Mouse (Mus musculus): ENCODE measurements at regions not wholly inside any gene's neighbourhood (a gene's known extent, or its start where the extent isn't known, plus 50 kb on each side); places are given as distances from the start of the nearest gene placed in this dataset.

GRCm38 (mm10) chr11:114194055-114194706, 127.3 kb upstream of the Sdk2 start:
- H3K36me3 ChIP-seq = no peaks in the 10 kb centered on the region
- H3K4me2 ChIP-seq = no peak overlapping the region
- no peak overlapping the region for H3K4me3 ChIP-seq
- 54% methylated on average over 16 of the region's 16 CpGs for WGBS
- no peak for ATAC-seq (ENCODE audit: borderline replicate concordance, extremely low read depth, low FRiP score, low TSS enrichment)
- H3K4me1 ChIP-seq = peaks cover 12% of the 10 kb centered on the region
- H3K27ac ChIP-seq = no peak overlapping the region
- no peaks in the 10 kb centered on the region for H3K27me3 ChIP-seq
- no peak overlapping the region for H3K9ac ChIP-seq
- H3K9me3 ChIP-seq = 0 out of 2 replicates have a peak, but pooled peaks cover 5% of the 10 kb centered on the region

DNA sequence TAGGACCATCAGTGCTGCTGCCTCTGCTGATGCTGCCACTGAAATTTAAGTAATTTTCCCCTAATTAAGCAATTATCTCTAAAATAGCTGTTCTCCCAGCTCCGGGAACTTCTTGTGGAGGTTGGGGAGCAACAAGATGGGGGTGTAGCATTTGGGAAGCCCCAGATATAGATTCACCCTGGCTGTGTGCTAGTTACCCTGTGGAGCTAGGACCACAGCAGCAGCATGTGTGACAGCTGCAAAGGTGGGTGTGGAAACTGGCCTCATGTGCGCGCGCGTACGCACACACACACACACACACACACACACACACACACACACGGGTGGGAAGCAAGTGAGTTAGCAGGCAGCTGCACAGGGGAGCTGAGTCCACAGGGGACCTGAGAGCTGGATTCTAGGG, 126.2 kb upstream of the Sdk2 start:
- no peaks in the 10 kb centered on the region for H3K27me3 ChIP-seq
- no peak overlapping the region for H3K4me2 ChIP-seq
- H3K27ac ChIP-seq = no peak overlapping the region
- ATAC-seq (ENCODE audit: borderline replicate concordance, extremely low read depth, low FRiP score, low TSS enrichment) = no peak
- WGBS = 87% methylated on average over 7 of the region's 7 CpGs
- H3K36me3 ChIP-seq = no peaks in the 10 kb centered on the region
- 0 out of 2 replicates have a peak, but pooled peaks cover 5% of the 10 kb centered on the region for H3K9me3 ChIP-seq
- H3K9ac ChIP-seq = no peak overlapping the region
- H3K4me1 ChIP-seq = peaks cover 3% of the 10 kb centered on the region; the same call in 1 of the 2 replicates
- no peak overlapping the region for H3K4me3 ChIP-seq

GRCm38 (mm10) chr11:114191661-114192060, 124.8 kb upstream of the Sdk2 start:
- WGBS = 49% methylated on average over 5 of the region's 5 CpGs
- H3K36me3 ChIP-seq = no peaks in the 10 kb centered on the region
- H3K4me3 ChIP-seq = no peak overlapping the region
- no peak overlapping the region for H3K4me2 ChIP-seq
- no peak overlapping the region for H3K9ac ChIP-seq
- H3K27ac ChIP-seq = no peak overlapping the region
- no peak for ATAC-seq (ENCODE audit: borderline replicate concordance, extremely low read depth, low FRiP score, low TSS enrichment)
- H3K4me1 ChIP-seq = no peaks in the 10 kb centered on the region
- 0 out of 2 replicates have a peak, but pooled peaks cover 5% of the 10 kb centered on the region for H3K9me3 ChIP-seq
- no peaks in the 10 kb centered on the region for H3K27me3 ChIP-seq

DNA sequence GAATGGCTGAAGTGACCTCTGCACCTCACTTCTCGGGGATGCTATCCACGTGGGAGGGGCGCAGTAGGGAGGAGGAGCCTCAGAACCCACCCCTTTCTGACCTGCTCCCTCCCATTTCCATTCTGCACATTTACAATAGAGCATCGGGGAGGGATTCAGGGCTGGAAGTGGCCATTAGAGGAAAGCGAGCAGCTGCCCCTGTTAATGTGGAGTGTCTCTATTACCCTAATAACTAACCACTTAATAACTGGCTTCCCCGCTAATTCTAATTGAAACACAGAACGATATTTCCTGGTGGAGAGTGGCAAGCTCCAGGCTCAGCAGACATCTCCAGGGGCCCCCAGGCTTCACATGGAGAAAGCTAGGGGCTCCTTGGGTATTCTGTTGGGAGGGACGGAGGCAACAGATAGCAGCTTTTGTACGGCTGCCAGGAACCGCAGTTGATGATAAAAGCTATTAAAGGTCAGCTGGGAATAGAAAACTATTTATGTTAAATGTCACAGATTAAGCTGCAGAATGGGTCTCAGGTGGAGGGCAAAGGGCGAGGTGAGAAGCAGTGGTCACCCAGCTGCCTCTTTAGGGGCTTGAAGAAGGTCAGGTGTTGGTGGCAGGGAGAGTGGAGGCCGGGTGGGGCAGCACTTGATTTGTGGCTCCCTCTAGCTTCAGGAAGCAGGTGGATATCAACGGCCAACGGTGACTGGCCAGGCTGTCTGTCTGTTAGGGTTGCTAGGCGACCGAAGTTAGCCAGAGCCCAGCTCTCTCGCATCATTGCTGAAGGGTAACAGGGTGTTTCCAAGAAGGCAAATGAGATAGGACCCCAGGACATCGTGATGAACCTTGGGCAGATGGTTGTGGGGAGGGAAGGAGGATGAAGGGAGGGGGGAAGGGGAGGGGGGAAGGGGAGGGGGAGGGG, 118.4 kb upstream of the Sdk2 start:
- WGBS = 34% methylated on average over 18 of the region's 18 CpGs
- Histone ChIP-seq H3K9me3 (no peaks in the 10 kb centered on the region), H3K4me2 (no peak overlapping the region)

DNA sequence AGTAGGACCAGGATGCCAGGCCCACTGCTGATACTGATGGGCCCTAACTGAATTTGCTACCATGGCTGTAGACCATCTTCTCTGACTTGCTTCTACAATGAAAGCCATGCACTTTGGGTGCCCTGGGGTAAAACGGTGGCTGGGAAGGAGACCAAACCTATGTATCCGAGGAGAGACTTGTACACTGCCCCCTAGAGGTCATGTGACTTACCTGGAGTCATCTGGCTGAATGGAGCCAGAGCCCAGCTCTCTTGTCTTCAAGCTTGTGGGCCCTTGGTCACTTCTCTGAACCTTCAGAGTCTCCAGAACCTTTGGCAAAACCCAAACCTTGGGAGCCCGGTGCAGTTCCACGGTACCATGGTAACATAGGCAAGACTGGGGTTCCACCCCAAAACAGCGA, 117.6 kb upstream of the Sdk2 start:
- H3K27me3 ChIP-seq = peaks cover 7% of the 10 kb centered on the region; the same call in 1 of the 2 replicates

More for the DNA sequence above, 118.4 kb upstream of the Sdk2 start:
- no peak for ATAC-seq (ENCODE audit: borderline replicate concordance, extremely low read depth, low FRiP score, low TSS enrichment)
- Histone ChIP-seq H3K9ac (no peak overlapping the region), H3K4me1 (no peaks in the 10 kb centered on the region), H3K27me3 (peaks cover 7% of the 10 kb centered on the region; the same call in 1 of the 2 replicates), H3K4me3 (no peak overlapping the region), H3K36me3 (no peaks in the 10 kb centered on the region), H3K27ac (no peak overlapping the region)

GRCm38 (mm10) chr11:114183231-114183630, 116.4 kb upstream of the Sdk2 start:
- WGBS = 73% methylated on average over 10 of the region's 10 CpGs
- no peak overlapping the region for H3K9ac ChIP-seq
- no peak for ATAC-seq (ENCODE audit: borderline replicate concordance, extremely low read depth, low FRiP score, low TSS enrichment)
- H3K36me3 ChIP-seq = no peaks in the 10 kb centered on the region
- H3K4me3 ChIP-seq = no peak overlapping the region
- H3K9me3 ChIP-seq = no peaks in the 10 kb centered on the region
- H3K4me2 ChIP-seq = no peak overlapping the region
- H3K27ac ChIP-seq = no peak overlapping the region
- H3K4me1 ChIP-seq = no peaks in the 10 kb centered on the region
- peaks cover 7% of the 10 kb centered on the region; the same call in 1 of the 2 replicates for H3K27me3 ChIP-seq

More for the DNA sequence above, 117.6 kb upstream of the Sdk2 start:
- Histone ChIP-seq H3K9me3 (no peaks in the 10 kb centered on the region), H3K27ac (no peak overlapping the region), H3K36me3 (no peaks in the 10 kb centered on the region), H3K4me2 (no peak overlapping the region), H3K4me3 (no peak overlapping the region), H3K9ac (no peak overlapping the region), H3K4me1 (no peaks in the 10 kb centered on the region)
- 79% methylated on average over 5 of the region's 5 CpGs for WGBS
- ATAC-seq (ENCODE audit: borderline replicate concordance, extremely low read depth, low FRiP score, low TSS enrichment) = no peak

DNA sequence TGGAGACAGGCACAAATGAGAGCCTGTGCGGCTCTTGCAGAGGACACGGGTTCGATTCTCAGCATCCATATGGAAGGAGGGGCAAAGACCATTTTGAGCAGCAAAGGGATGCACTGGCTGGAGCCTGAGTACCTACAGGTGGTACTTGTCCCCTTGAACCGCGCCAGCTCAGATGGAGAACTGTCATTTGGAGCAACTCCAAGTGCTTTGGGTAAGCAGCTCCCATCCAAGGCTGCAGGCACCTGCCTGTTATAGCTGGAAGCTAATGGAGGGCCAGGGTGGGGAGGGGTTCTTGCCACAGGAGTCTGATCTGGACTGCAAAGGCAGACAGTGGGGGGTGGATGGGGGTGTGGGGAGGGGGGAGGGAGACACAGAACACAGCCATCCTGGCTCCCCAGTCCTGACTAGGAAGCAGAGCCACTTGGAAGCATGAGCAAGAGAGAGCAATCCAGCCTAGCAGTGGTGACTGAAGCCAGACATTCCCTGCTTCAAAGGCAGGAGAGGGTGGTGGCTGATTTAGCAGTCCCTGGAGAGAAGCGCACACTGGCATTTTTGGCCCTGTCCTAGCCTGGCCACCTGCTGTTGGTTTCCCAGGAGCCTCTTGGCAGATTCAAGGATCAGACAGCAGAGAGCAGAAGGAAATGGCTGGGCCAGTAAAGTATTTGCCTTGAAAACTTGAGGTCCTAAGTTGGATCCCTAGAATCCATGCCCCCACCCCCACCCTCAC, 112.1 kb upstream of the Sdk2 start:
- WGBS = 63% methylated on average over 6 of the region's 6 CpGs
- Histone ChIP-seq H3K4me3 (no peak overlapping the region), H3K4me2 (no peak overlapping the region), H3K36me3 (no peaks in the 10 kb centered on the region), H3K27me3 (peaks cover 4% of the 10 kb centered on the region; the same call in 1 of the 2 replicates), H3K4me1 (0 out of 2 replicates have a peak, but pooled peaks cover 11% of the 10 kb centered on the region), H3K27ac (no peak overlapping the region), H3K9me3 (no peaks in the 10 kb centered on the region), H3K9ac (no peak overlapping the region)
- no peak for ATAC-seq (ENCODE audit: borderline replicate concordance, extremely low read depth, low FRiP score, low TSS enrichment)

- ATAC-seq (ENCODE audit: borderline replicate concordance, extremely low read depth, low FRiP score, low TSS enrichment) = no peak
- 55% methylated on average over 4 of the region's 4 CpGs for WGBS
- Histone ChIP-seq H3K9me3 (no peaks in the 10 kb centered on the region), H3K4me3 (no peak overlapping the region), H3K27me3 (peaks cover 4% of the 10 kb centered on the region; the same call in 1 of the 2 replicates), H3K27ac (no peak overlapping the region), H3K4me1 (0 out of 2 replicates have a peak, but pooled peaks cover 11% of the 10 kb centered on the region), H3K36me3 (no peaks in the 10 kb centered on the region), H3K4me2 (no peak overlapping the region), H3K9ac (no peak overlapping the region)
Measured at GRCm38 (mm10) chr11:114177789-114178188, 110.9 kb upstream of the Sdk2 start.

- H3K9me3 ChIP-seq = no peaks in the 10 kb centered on the region
- H3K4me3 ChIP-seq = no peak overlapping the region
- no peaks in the 10 kb centered on the region for H3K36me3 ChIP-seq
- no peak for ATAC-seq (ENCODE audit: borderline replicate concordance, extremely low read depth, low FRiP score, low TSS enrichment)
- H3K27ac ChIP-seq = no peak overlapping the region
- no peak overlapping the region for H3K4me2 ChIP-seq
- no peak overlapping the region for H3K9ac ChIP-seq
- 0 out of 2 replicates have a peak, but pooled peaks cover 11% of the 10 kb centered on the region for H3K4me1 ChIP-seq
- peaks cover 4% of the 10 kb centered on the region; the same call in 1 of the 2 replicates for H3K27me3 ChIP-seq
- 73% methylated on average over 1 of the region's 1 CpGs for WGBS
Measured at GRCm38 (mm10) chr11:114177281-114177680, 110.4 kb upstream of the Sdk2 start.

GRCm38 (mm10) chr11:114176671-114177212, 109.9 kb upstream of the Sdk2 start:
- H3K9ac ChIP-seq = no peak overlapping the region
- 50% methylated on average over 4 of the region's 4 CpGs for WGBS
- no peak overlapping the region for H3K4me3 ChIP-seq
- H3K27me3 ChIP-seq = peaks cover 4% of the 10 kb centered on the region; the same call in 1 of the 2 replicates
- no peak overlapping the region for H3K4me2 ChIP-seq
- 0 out of 2 replicates have a peak, but pooled peaks cover 11% of the 10 kb centered on the region for H3K4me1 ChIP-seq
- no peaks in the 10 kb centered on the region for H3K36me3 ChIP-seq
- H3K27ac ChIP-seq = no peak overlapping the region
- no peak for ATAC-seq (ENCODE audit: borderline replicate concordance, extremely low read depth, low FRiP score, low TSS enrichment)
- H3K9me3 ChIP-seq = no peaks in the 10 kb centered on the region

- WGBS = 33% methylated on average over 23 of the region's 23 CpGs
- Histone ChIP-seq H3K27me3 (peaks cover 4% of the 10 kb centered on the region; the same call in 1 of the 2 replicates), H3K4me1 (0 out of 2 replicates have a peak, but pooled peaks cover 11% of the 10 kb centered on the region), H3K27ac (no peak overlapping the region), H3K4me3 (no peak overlapping the region), H3K9me3 (no peaks in the 10 kb centered on the region), H3K4me2 (no peak overlapping the region), H3K36me3 (no peaks in the 10 kb centered on the region), H3K9ac (no peak overlapping the region)
- ATAC-seq (ENCODE audit: borderline replicate concordance, extremely low read depth, low FRiP score, low TSS enrichment) = no peak
Measured at GRCm38 (mm10) chr11:114175437-114176131, 108.7 kb upstream of the Sdk2 start.
